Mouse (Mus musculus): ENCODE results near the gene Depdc1a. TPM values are rescaled to one million over a fixed set of nuclear protein-coding genes. Genes with fewer than 3 reads are reported as not detected.
"Not testable (repeated sequence)": the region's sequence is repeated elsewhere in the genome, so short reads cannot be mapped to it uniquely, and the experiment has no call there.

The Depdc1a gene
- 37.8 and 42.4 TPM in 2 replicates for polyA plus RNA-seq (2015; fragmentation: Nextera tagmentation; extraction: Ambion mirVana)

DNA sequence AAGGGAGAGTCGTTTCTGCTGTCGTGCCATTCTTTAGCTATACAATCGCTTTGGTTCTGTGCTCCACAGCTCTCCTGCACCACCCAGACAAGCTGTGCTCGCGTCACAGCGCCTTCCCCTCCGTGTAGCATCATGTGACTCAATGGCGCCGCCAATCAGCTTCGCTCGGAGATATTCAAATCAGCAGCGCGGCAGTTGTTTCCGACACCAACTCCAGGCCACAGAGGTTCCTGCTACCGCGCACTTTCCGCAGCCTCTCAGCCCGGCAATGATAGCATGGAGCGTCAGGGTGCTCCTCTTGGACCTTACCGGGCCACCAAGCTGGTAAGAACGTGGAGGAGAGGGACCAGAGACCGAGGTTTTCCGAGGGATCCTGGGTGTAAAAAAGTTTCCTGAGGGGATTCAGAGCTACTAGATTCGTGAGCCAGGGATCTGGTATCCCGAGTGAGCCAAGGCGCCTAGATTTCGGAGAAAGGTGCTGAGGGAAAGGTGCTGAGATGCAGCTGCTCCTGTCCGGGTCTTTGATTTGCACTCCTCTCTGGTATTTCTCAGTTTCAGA is at the start of gene Depdc1a:
Depdc1a (plus strand) TSS at position 191 of the 559 bp plus-strand sequence.
- Histone ChIP-seq H3K27me3 (no peaks in the 10 kb centered on the region), H3K9ac (peak within 1 kb of the TSS; percentile 77), H3K4me1 (peaks cover 9% of the 10 kb centered on the region; the same call in 1 of the 2 replicates), H3K4me3 (peak within 1 kb of the TSS; percentile 57), H3K9me3 (no peaks in the 10 kb centered on the region), H3K4me2 (peak within 1 kb of the TSS; percentile 71), H3K27ac (no peak within 1 kb of the TSS), H3K36me3 (peaks cover 12% of the 10 kb centered on the region; the same call in 1 of the 2 replicates)
- under 1% methylated on average over 28 of the region's 28 CpGs for WGBS
- ATAC-seq (ENCODE audit: insufficient number of reproducible peaks, insufficient read depth, low FRiP score, low TSS enrichment, low read depth) = peak; percentile 99

- WGBS = 71% methylated on average over 1 of the region's 1 CpGs
Measured at GRCm38 (mm10) chr3:159470059-159470458, 25.2 kb upstream of the Depdc1a start.

DNA sequence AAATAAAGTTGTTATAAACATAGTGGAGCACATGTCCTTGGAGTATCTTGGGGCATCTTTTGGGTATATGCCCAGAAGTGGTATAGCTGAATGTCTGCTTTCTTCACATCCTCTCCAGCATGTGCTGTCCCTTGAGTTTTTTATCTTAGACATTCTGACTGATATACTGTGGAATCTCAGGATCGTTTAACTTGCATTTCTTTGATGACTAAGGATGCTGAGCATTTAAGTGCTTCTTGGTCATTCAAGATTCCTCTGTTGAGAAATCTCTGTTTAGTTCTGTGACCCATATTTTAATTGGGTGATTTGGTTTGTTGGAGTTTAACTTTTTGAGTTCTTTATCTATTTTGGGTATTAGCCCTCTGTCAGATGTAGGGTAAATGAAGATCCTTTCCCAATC is 19.8 kb upstream of the Depdc1a start:
- Histone ChIP-seq H3K4me1 (no peaks in the 10 kb centered on the region), H3K4me3 (no peak overlapping the region), H3K4me2 (no peak overlapping the region), H3K36me3 (no peaks in the 10 kb centered on the region), H3K9me3 (no peaks in the 10 kb centered on the region), H3K27me3 (no peaks in the 10 kb centered on the region), H3K9ac (no peak overlapping the region), H3K27ac (no peak overlapping the region)
- no peak for ATAC-seq (ENCODE audit: insufficient number of reproducible peaks, insufficient read depth, low FRiP score, low TSS enrichment, low read depth)
- WGBS = 83% methylated on average over 1 of the region's 1 CpGs

More at GRCm38 (mm10) chr3:159470059-159470458, 25.2 kb upstream of the Depdc1a start:
- Histone ChIP-seq H3K36me3 (no peaks in the 10 kb centered on the region), H3K9ac (no peak overlapping the region), H3K4me3 (no peak overlapping the region), H3K27ac (no peak overlapping the region), H3K9me3 (no peaks in the 10 kb centered on the region), H3K4me1 (no peaks in the 10 kb centered on the region), H3K27me3 (no peaks in the 10 kb centered on the region), H3K4me2 (no peak overlapping the region)
- ATAC-seq (ENCODE audit: insufficient number of reproducible peaks, insufficient read depth, low FRiP score, low TSS enrichment, low read depth) = no peak

DNA sequence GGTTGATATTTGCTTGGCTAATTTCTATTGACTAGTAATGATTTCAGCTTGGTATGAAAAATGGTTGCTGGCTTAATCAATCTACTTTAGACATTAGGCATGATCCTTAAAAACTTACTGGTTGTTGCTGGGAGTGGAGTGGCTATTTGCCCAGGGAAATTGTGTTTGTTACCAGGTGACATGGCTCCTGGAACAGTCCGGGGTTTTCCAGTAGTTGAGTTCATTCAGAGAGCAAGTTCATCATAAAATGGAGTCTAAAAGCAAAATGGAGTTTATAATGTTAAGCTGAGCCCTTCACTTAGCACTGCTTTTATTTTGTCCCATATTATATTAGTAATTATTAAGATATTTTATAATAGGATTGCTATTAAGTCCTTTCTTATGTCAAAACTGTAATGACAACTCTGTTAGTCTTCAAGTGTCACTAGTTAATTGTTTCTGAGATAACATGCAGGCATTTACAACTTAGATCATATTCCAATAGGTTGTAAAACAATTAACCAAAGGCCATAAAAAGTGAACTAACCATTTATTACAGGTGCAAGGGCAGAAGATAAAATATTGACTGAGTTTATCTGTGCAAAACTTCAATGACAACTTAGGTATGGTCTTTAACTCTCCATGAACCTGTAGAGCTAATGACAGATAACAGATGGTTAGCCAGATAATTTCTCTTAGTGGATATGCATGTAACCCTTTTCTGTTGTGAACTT is 17.8 kb upstream of the Depdc1a start:
- ATAC-seq (ENCODE audit: insufficient number of reproducible peaks, insufficient read depth, low FRiP score, low TSS enrichment, low read depth) = no peak
- WGBS = 90% methylated on average over 1 of the region's 1 CpGs

GRCm38 (mm10) chr3:159494709-159495108 is 524 bp upstream of the Depdc1a start:
- not testable (repeated sequence) for H3K36me3 ChIP-seq; H3K27ac ChIP-seq; H3K4me1 ChIP-seq; H3K27me3 ChIP-seq; H3K9me3 ChIP-seq; ATAC-seq (ENCODE audit: insufficient number of reproducible peaks, insufficient read depth, low FRiP score, low TSS enrichment, low read depth)
- Histone ChIP-seq H3K9ac (peak overlapping the region; percentile 77), H3K4me2 (peak overlapping the region; percentile 71), H3K4me3 (peak overlapping the region; percentile 57)

More for the DNA sequence above, 17.8 kb upstream of the Depdc1a start:
- Histone ChIP-seq H3K27ac (no peak overlapping the region), H3K4me2 (no peak overlapping the region), H3K9ac (no peak overlapping the region), H3K27me3 (no peaks in the 10 kb centered on the region), H3K4me3 (no peak overlapping the region), H3K9me3 (no peaks in the 10 kb centered on the region), H3K36me3 (no peaks in the 10 kb centered on the region), H3K4me1 (no peaks in the 10 kb centered on the region)

GRCm38 (mm10) chr3:159508899-159509298 is 13.7 kb downstream of the Depdc1a start:
- H3K27me3 ChIP-seq = no peaks in the 10 kb centered on the region
- H3K27ac ChIP-seq = no peak overlapping the region
- no peak for ATAC-seq (ENCODE audit: insufficient number of reproducible peaks, insufficient read depth, low FRiP score, low TSS enrichment, low read depth)

DNA sequence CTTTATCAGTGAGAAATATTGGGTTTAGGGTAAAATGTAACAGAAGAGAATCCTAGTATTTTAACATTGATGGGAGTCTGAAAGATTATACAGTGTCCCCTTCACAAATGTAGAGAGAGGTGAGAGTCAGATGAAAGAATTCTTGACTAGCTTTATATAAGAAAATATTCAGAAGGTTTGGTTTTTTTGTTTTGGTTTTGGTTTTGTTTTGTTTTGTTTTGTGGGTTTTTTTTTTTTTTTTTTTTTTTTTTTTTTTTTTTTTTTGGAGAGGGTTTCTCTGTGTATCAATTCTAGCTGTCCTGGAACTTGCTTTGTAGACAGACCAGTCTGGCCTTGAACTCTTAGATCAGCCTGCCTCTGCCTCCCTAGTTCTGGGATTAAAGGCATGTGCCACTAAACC is 33.3 kb downstream of the Depdc1a start:
- no peak overlapping the region for H3K4me2 ChIP-seq
- no peak overlapping the region for H3K4me3 ChIP-seq
- no peak for ATAC-seq (ENCODE audit: insufficient number of reproducible peaks, insufficient read depth, low FRiP score, low TSS enrichment, low read depth)
- H3K9ac ChIP-seq = no peak overlapping the region
- peaks cover 4% of the 10 kb centered on the region; the same call in 1 of the 2 replicates for H3K36me3 ChIP-seq
- no peaks in the 10 kb centered on the region for H3K4me1 ChIP-seq
- H3K9me3 ChIP-seq = no peaks in the 10 kb centered on the region
- H3K27me3 ChIP-seq = no peaks in the 10 kb centered on the region
- H3K27ac ChIP-seq = no peak overlapping the region

More at GRCm38 (mm10) chr3:159508899-159509298, 13.7 kb downstream of the Depdc1a start:
- Histone ChIP-seq H3K9me3 (no peaks in the 10 kb centered on the region), H3K4me3 (no peak overlapping the region), H3K9ac (no peak overlapping the region), H3K4me2 (no peak overlapping the region), H3K36me3 (0 out of 2 replicates have a peak, but pooled peaks cover 6% of the 10 kb centered on the region), H3K4me1 (no peaks in the 10 kb centered on the region)

- Histone ChIP-seq H3K9me3 (no peaks in the 10 kb centered on the region), H3K36me3 (no peaks in the 10 kb centered on the region), H3K9ac (no peak overlapping the region), H3K27me3 (no peaks in the 10 kb centered on the region), H3K4me3 (no peak overlapping the region), H3K27ac (no peak overlapping the region), H3K4me2 (no peak overlapping the region), H3K4me1 (no peaks in the 10 kb centered on the region)
- no peak for ATAC-seq (ENCODE audit: insufficient number of reproducible peaks, insufficient read depth, low FRiP score, low TSS enrichment, low read depth)
- WGBS = 78% methylated on average over 3 of the region's 3 CpGs
Measured at GRCm38 (mm10) chr3:159548303-159548702, 53.1 kb downstream of the Depdc1a start.

GRCm38 (mm10) chr3:159550224-159550623 is 55.0 kb downstream of the Depdc1a start:
- no peaks in the 10 kb centered on the region for H3K36me3 ChIP-seq
- H3K4me2 ChIP-seq = no peak overlapping the region
- no peak overlapping the region for H3K4me3 ChIP-seq
- H3K4me1 ChIP-seq = no peaks in the 10 kb centered on the region
- no peaks in the 10 kb centered on the region for H3K9me3 ChIP-seq
- peak; percentile 56; the same call in 1 of the 2 replicates for ATAC-seq (ENCODE audit: insufficient number of reproducible peaks, insufficient read depth, low FRiP score, low TSS enrichment, low read depth)
- no peaks in the 10 kb centered on the region for H3K27me3 ChIP-seq
- no peak overlapping the region for H3K9ac ChIP-seq
- H3K27ac ChIP-seq = no peak overlapping the region

Other genes with a start within 250 kb of the Depdc1a start
- gene Rpe65, start 103.7 kb downstream of the Depdc1a start, polyA plus RNA-seq (2015; fragmentation: Nextera tagmentation; extraction: Ambion mirVana) = not detected in 2 replicates

Data from embryonic facial prominence, embryonic 13.5 days (tissue).